Mouse (Mus musculus) embryonic fibroblast, embryonic 13.5 days (primary cell): ENCODE measurements around the gene AL732309.1. TPM values are rescaled to one million over a fixed set of nuclear protein-coding genes. Genes with fewer than 3 reads are reported as not detected.

Experiments used
- H3K27ac ChIP-seq: 2 replicates; pipeline ENCODE4 v1.5.1; 2012; ENCODE audit warnings: low read length, control low read depth, inconsistent platforms; ENCODE audit not compliant: insufficient read depth
- H3K4me1 ChIP-seq: 2 replicates; pipeline ENCODE4 v1.6.1; 2011; ENCODE audit warnings: low read length; ENCODE audit not compliant: control insufficient read depth, insufficient read depth
- H3K4me3 ChIP-seq: 2 replicates; pipeline ENCODE4 v1.5.1; 2011; ENCODE audit warnings: mild to moderate bottlenecking, control low read depth, low read length; ENCODE audit not compliant: insufficient read depth
- CTCF ChIP-seq: IDR thresholded peaks from 2 replicates; pipeline ENCODE4 v1.5.1; 2011; ENCODE audit warnings: mild to moderate bottlenecking, control low read depth, low read length, moderate library complexity, borderline replicate concordance; ENCODE audit not compliant: insufficient read depth
- POLR2A ChIP-seq: IDR thresholded peaks from 2 replicates; pipeline ENCODE4 v1.6.1; 2011; ENCODE audit warnings: low read depth, mild to moderate bottlenecking, control low read depth, low read length, moderate library complexity
- polyA plus RNA-seq: library from polyadenylated mRNA; stranded (reverse); fragments of >200 nt; gene quantifications from 2 replicates; pipeline ENCODE4 v1.2.4, GENCODE M21; 2011; ENCODE audit warnings: low read depth; ENCODE audit not compliant: missing spikeins, insufficient read length

AL732309.1 gene
- polyA plus RNA-seq, 1 experiment = 2.3 TPM

DNA sequence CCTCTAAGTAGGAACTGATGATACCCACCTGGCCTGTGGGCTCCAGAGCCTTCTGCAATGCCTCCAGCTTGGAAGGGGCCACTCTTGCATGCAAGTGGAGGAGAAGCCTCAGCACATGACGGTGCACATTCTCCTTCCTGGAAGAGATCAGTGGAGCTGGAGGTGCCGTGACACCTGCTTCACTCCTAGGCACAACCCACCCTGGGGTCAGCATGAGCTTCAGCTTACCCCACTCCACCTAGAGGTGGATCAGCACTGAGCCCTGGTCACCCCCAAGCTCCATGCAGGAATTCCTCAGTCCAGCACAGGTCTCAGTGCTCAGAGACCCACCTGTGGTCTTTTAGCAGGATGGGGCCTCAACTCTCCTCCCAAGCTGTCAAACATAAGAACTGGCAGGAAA, 46.0 kb downstream of the AL732309.1 start:
- no peak overlapping the region for H3K4me3 ChIP-seq
- H3K4me1 ChIP-seq = peaks cover 6% of the 10 kb centered on the region
- no peak for TF ChIP-seq POLR2A
- no peak for TF ChIP-seq CTCF
- H3K27ac ChIP-seq = no peak overlapping the region

DNA sequence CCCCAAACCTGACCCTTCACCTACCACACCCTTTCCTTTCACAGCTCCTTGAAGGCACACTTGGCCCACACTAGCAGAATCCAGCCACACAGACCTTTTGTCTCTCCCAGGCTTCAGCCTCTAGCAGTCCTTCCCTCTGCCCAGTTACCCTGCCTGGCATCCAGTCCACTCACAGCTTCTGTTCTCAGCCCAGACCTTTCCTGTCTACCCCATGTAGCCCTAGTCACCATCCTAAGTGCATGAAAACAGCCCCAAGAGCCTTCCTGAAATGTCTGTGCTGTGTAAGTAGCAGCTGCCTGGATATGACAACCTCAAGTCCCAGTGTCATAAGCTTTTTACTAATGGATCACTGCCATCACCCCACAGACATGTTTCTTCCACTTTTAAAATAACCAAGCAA, 48.7 kb downstream of the AL732309.1 start:
- Histone ChIP-seq H3K27ac (no peak overlapping the region), H3K4me1 (peaks cover 18% of the 10 kb centered on the region), H3K4me3 (no peak overlapping the region)
- TF ChIP-seq CTCF = no peak

GRCm38 (mm10) chr2:25197191-25197590, 49.5 kb downstream of the AL732309.1 start:
- TF ChIP-seq CTCF = no peak
- TF ChIP-seq POLR2A = no peak
- H3K27ac ChIP-seq = peak overlapping the region; percentile 53
- peaks cover 18% of the 10 kb centered on the region for H3K4me1 ChIP-seq
- H3K4me3 ChIP-seq = no peak overlapping the region

GRCm38 (mm10) chr2:25196172-25196954, 50.3 kb downstream of the AL732309.1 start, which contains the start of gene Tor4a:
TSS of gene Tor4a (minus strand) at chr2:25196886.
- Histone ChIP-seq H3K27ac (peak within 1 kb of the TSS; percentile 53), H3K4me3 (peak within 1 kb of the TSS; percentile 42), H3K4me1 (peaks cover 18% of the 10 kb centered on the region)
- TF ChIP-seq CTCF = no peak
- peak; percentile 58 for TF ChIP-seq POLR2A

DNA sequence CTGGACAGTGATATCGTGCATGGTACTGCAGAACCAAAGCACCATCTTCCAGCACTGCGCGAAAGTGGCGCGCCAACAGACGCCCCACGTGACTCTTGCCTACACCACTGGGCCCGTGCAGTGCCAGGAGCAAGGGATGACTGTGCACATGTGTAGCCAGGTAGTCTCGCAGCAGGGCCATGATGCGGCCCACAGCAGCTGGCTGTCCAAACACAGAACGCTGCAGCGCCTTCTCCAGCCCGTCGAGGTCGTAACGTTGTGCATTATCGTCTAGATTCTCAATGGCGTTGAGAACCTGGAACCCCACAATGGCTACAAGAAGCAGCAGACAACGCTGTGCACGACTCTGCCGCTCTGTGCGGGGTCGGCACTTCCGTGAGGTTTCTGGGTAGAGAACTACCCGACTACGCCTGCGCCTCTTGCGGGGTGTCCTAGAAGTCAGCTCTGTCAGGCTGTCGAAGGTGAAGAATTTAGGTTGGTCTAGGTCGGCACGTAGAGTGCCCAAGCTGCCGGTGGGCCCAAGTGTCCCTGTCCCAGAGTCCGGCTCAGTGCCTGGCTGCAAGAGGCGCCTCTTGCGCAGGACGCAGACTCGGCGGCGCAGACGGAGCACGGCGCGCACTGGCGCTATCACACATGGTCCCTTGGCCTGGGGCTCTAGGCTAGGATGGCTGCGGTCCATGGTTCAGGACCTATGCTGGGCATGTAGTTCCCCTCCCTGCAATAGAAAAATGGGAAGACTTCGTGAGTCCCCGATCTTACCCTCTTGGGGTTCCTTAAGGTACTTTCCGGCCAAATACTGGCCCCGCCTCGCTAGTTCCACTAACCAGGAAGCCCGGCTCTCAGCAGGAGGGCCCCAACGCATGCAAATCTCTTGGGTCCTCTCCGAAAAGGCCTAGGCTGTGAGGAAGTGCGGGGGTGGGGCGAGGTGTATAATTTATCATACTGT, 51.2 kb downstream of the AL732309.1 start:
- H3K27ac ChIP-seq = peak overlapping the region; percentile 53; the same call in 1 of the 2 replicates
- H3K4me3 ChIP-seq = peak overlapping the region; percentile 42
- H3K4me1 ChIP-seq = peaks cover 18% of the 10 kb centered on the region
- TF ChIP-seq CTCF = no peak
- TF ChIP-seq POLR2A = 0 out of 2 replicates have a peak, but pooled peaks have one; percentile 27

Other genes with a start within 250 kb of the AL732309.1 start
- gene Nsmf, start 192.5 kb downstream of the AL732309.1 start, polyA plus RNA-seq = 46.7 and 47.8 TPM in 2 replicates
- gene Entpd8, start 166.6 kb downstream of the AL732309.1 start, polyA plus RNA-seq = not detected in 2 replicates
- not detected in 2 replicates for gene Noxa1, start 151.7 kb downstream of the AL732309.1 start, polyA plus RNA-seq
- gene Nrarp, start 66.1 kb downstream of the AL732309.1 start, polyA plus RNA-seq = 1.7 and 3.2 TPM in 2 replicates
- gene Tor4a, start 50.0 kb downstream of the AL732309.1 start, polyA plus RNA-seq = 17.5 and 21.8 TPM in 2 replicates
- 38.8 and 42.3 TPM in 2 replicates for gene Nelfb, start 35.4 kb downstream of the AL732309.1 start, polyA plus RNA-seq
- gene Stpg3, start 32.2 kb downstream of the AL732309.1 start, polyA plus RNA-seq = not detected in 2 replicates
- not detected in 2 replicates for gene Fam166a, start 28.1 kb downstream of the AL732309.1 start, polyA plus RNA-seq
- 209 and 237 TPM in 2 replicates for gene Tubb4b, start 22.2 kb downstream of the AL732309.1 start, polyA plus RNA-seq
- gene Slc34a3, start 12.5 kb downstream of the AL732309.1 start, polyA plus RNA-seq = not detected in 2 replicates
- gene Rnf224, start 10.1 kb downstream of the AL732309.1 start, polyA plus RNA-seq = not detected in 2 replicates
- 0.42 TPM in 1 of 2 replicates, not detected in the other for gene Rnf208, start 4.6 kb downstream of the AL732309.1 start, polyA plus RNA-seq
- not detected in 2 replicates for gene Cysrt1, start 4.4 kb downstream of the AL732309.1 start, polyA plus RNA-seq
- gene Tmem203, start 8.6 kb upstream of the AL732309.1 start, polyA plus RNA-seq = 11.6 and 15.3 TPM in 2 replicates
- 7.1 and 9.5 TPM in 2 replicates for gene Tprn, start 15.8 kb upstream of the AL732309.1 start, polyA plus RNA-seq
- gene Ssna1, start 25.6 kb upstream of the AL732309.1 start, polyA plus RNA-seq = 46.2 and 49.4 TPM in 2 replicates
- 93.8 and 95.3 TPM in 2 replicates for gene Anapc2, start 25.6 kb upstream of the AL732309.1 start, polyA plus RNA-seq
- gene Tmem210, start 41.3 kb upstream of the AL732309.1 start, polyA plus RNA-seq = not detected in 2 replicates
- not detected in 2 replicates for gene Lrrc26, start 43.1 kb upstream of the AL732309.1 start, polyA plus RNA-seq
- 1.6 and 1.7 TPM in 2 replicates for gene Grin1, start 72.3 kb upstream of the AL732309.1 start, polyA plus RNA-seq
- gene Man1b1, start 85.5 kb upstream of the AL732309.1 start, polyA plus RNA-seq = 41.1 and 70.7 TPM in 2 replicates
- gene Dpp7, start 109.5 kb upstream of the AL732309.1 start, polyA plus RNA-seq = 29.9 and 32.9 TPM in 2 replicates
- 40.0 and 42.2 TPM in 2 replicates for gene Uap1l1, start 118.8 kb upstream of the AL732309.1 start, polyA plus RNA-seq
- gene Sapcd2, start 125.5 kb upstream of the AL732309.1 start, polyA plus RNA-seq = 3.3 and 5.2 TPM in 2 replicates
- gene Entpd2, start 149.0 kb upstream of the AL732309.1 start, polyA plus RNA-seq = 0.33 and 2.2 TPM in 2 replicates
- 86.0 and 107 TPM in 2 replicates for gene Npdc1, start 152.5 kb upstream of the AL732309.1 start, polyA plus RNA-seq
- not detected in 2 replicates for gene Fut7, start 176.4 kb upstream of the AL732309.1 start, polyA plus RNA-seq
- 7.8 and 12.1 TPM in 2 replicates for gene Abca2, start 181.8 kb upstream of the AL732309.1 start, polyA plus RNA-seq
- not detected in 2 replicates for gene Clic3, start 210.0 kb upstream of the AL732309.1 start, polyA plus RNA-seq
- gene Paxx, start 214.2 kb upstream of the AL732309.1 start, polyA plus RNA-seq = 12.9 and 13.6 TPM in 2 replicates
- gene Ptgds, start 223.2 kb upstream of the AL732309.1 start, polyA plus RNA-seq = not detected in 2 replicates
- gene Lcn12, start 247.0 kb upstream of the AL732309.1 start, polyA plus RNA-seq = not detected in 2 replicates